Mouse (Mus musculus): ENCODE measurements around the gene Tmem200a. TPM values are rescaled to one million over a fixed set of nuclear protein-coding genes. Genes with fewer than 3 reads are reported as not detected.

Tmem200a gene
- total RNA-seq, 2 experiments from 2014 or later: 44.3 to 82.1 TPM

GRCm38 (mm10) chr10:25887225-25887624 lies 191.6 kb downstream of the Tmem200a start:
- DNase-seq: no peak

DNA sequence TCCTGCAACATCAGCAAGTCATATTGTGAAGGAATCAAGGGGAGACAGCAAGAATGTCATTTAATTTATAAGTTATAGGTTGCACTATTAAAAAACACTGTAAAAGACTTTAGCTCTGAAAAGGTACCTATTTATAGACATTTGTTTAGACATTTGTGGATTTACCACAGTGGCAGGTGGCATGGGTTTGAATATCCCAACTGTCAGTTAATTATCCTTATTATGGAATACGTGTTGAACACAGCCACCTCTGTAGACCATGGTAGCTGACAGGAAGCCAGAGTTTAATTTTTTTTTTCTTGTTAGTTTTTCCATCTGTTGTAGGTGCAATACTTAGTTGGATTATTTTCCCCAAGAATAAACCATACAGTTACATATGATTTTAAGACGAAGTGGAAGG lies 194.3 kb downstream of the Tmem200a start:
- DNase-seq: no peak

GRCm38 (mm10) chr10:25877731-25878130 lies 201.1 kb downstream of the Tmem200a start:
- DNase-seq: no peak

- DNase-seq: no peak
These were observed 202.0 kb downstream of the Tmem200a start for GRCm38 (mm10) chr10:25876809-25877208.

- DNase-seq: no peak
These were observed 210.1 kb downstream of the Tmem200a start for GRCm38 (mm10) chr10:25868739-25869138.

Other genes starting within 250 kb of the Tmem200a start
- gene Gm9767, start 797 bp downstream of the Tmem200a start, total RNA-seq (2021): under 1 TPM; 0.40 to 0.93 TPM
- not detected for gene Samd3, start 150.7 kb upstream of the Tmem200a start, total RNA-seq (2021)